Mouse (Mus musculus) ovary, postnatal 10 days (tissue): ENCODE results near the gene N4bp3.
"Not testable (repeated sequence)": the region's sequence is repeated elsewhere in the genome, so short reads cannot be mapped to it uniquely, and the experiment has no call there.

Experiments used
- DNase-seq: peaks from one replicate; pipeline ENCODE4 v3.0.0; 2022; ENCODE audit warnings: low spot score

Gene N4bp3

DNA sequence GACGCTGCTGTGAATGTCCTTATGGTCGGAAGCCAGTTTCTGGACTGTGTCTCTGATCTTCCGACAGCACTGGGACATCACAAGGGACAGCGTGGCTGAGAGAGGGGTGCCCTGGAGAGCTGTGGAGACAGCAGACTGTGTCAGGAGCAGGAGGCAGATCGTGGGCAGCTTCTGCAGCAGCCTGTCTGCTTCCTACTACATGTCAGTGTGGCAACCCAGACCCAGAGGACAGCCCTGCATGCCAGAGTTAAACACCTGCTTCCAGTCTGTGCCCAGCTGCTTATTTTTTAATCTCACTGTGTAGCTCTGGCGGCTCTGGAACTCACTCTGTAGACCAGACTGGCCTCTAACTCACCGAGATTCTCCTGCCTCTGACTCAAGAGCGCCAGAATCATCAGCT is 22.7 kb downstream of the N4bp3 start:
- no peak for DNase-seq

DNA sequence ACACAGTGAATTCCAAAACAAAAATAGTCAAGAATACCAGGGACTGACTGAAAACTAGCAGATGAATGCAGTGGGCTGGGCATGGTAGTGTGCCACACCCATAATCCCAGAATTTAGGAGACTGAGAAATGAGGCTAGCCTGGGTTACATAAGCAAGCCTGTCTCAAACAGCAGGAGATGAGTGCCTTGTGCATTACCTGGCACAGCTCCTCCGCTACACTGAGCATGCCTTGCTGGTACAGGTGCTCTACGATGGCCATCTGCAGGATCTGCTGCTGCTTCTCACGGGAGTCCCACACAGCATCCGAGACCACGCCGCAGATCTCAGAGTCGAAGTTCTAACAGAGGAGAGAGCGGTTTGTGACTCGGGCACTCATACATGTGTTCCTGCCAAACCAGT is 23.2 kb downstream of the N4bp3 start:
- no peak for DNase-seq

DNA sequence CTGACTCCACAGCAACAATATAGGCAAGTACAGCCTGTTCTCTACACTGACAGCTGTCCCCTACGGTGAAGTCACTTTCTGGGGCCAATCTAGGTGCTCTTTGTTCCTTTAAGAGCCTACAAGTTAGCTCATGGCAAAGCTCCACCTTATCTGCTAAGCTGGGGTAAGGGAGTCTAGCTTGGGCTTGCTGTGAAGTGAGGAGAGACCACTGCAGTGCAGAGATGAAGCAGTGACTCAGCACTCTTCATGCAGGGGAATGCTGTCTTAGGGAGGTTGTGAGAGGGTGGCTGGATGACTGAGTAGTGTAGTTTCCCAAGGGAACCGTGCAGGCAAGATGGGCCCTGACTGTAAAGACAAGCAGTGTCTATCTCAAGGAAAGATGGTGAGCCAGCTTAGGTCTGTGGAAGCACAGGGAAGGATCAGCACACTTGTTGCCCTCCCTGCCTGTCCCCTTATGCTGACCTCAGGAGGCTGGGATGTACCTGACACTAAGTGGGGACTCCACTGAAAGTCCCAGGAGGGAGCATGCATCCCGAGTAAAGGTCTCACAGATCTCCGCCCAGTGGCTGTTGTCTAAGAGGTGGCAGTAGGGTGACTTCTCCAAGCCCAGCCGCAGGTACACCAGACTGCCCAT is 25.3 kb downstream of the N4bp3 start:
- no peak for DNase-seq

DNA sequence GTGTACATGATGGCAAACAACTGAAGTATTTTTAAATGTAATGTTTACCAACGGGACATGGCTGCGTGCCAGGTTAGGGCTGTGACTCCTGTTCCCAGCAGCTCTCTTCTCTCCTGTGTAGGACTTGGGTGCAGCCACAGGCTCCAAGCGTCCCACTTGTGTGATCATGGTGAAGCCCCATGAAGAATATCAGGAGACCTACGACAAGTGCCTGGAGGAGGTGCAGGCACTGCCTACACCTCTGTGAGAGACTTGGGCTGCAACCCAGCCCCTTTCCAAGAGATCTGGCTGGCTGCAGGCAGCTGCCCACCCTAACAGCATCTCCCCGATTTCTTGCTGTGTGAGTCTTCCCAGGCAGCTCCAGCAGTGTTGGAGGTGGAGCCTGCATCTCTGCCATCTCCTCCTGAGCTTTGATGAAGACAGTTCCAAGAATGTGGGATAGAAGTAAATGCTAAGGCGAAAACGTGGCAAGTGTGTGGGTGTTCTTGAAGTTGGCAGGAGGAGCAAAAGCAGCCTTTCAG is 27.6 kb downstream of the N4bp3 start:
- no peak for DNase-seq

DNA sequence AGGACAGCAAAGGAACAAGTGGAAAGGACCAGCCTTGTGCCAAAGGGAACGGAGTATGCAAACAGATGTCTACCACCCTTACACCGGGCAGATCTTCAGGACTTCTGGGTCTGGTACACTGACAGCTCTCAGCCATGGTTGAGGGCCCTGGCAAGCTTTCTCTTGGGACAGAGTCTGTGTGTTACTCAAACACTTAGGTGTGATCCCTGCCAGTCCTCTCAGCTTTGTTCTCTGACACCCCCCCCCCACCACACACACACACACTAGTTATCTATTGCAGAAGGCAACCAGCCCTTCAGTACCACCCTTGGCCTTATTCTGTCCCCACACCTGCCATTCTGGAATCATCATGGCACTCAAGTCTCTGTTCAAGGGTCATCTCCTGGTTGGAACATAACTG is 28.9 kb downstream of the N4bp3 start:
- DNase-seq, result no peak

DNA sequence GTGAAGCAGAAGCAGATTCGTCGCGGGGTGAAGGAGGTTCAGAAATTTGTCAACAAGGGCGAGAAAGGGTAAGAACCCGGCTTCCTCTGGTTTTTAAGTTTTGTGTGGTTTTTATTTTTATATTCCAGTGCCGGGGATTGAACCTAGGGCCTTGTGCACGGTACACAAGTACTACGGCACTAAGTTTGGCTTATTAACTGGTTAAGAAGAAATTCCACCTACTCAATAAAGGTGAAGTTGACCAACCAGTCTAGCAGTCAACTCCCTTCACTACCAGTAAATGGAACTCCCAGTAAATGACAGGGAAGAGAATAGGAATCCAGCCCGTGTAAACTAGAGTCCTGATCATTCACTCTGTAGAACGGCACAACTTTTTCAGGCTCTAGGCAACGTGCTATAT is 30.6 kb downstream of the N4bp3 start:
- no peak for DNase-seq

DNA sequence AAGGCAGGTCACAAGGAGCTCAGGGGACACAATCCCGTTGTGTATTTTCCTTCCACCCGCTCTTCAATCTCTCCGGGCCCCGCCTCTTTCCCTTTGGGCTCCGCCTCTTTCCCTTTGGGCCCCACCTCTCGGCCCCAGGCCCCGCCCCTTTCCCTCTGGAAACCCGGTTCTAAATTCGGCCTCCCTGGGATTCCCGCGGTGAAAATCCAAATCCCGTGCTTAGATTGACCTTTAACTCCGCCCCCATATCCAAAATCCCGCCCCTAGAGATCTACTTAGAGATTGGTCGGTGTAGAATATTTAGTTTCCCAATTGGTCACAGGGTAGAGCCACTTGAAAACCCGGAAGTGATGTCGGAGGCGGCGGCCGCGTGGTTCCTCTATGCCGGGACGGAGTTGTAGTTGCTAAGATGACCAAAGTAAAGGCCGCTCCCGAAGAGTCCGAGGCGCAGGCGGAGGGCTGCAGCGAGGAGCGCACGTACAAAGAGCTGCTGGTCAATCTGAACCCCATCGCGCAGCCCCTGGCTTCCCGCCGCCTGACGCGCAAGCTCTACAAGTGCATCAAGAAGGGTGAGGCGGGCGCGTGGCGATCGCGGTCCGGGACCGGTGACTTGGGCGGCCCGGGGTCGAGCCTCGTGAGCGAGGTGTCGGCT is 31.1 kb downstream of the N4bp3 start, which contains the start of gene Nhp2:
Gene Nhp2, plus strand, starts transcription at position 327 of the 652 bp plus-strand sequence.
- peak; percentile 78 for DNase-seq

DNA sequence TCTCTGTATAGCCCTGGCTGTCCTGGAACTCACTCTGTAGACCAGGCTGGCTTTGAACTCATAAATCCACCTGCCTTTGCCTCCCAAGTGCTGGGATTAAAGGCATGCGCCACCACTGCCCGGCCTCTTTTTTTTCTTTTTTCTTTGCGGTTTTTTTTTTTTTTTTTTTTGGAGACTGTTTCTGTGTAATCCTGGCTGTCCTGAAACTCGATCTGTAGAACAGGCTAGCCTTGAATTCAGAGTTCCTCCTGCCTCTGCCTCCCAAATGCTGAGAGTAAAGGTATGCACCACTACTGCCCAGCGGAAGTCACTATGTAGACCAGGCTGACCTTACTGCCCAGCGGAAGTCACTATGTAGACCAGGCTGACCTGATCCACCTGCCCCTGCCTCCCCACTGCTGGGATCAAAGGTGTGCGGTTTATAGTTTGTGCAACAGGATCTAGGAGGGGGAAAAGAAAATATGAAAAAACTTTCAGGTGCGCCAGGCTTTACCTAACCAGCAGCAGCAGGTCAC is 31.7 kb downstream of the N4bp3 start:
- DNase-seq, result no peak

GRCm38 (mm10) chr11:51617693-51618092 is 32.9 kb downstream of the N4bp3 start:
- DNase-seq, result no peak

GRCm38 (mm10) chr11:51616113-51616512 is 34.5 kb downstream of the N4bp3 start:
- DNase-seq, result not testable (repeated sequence)

DNA sequence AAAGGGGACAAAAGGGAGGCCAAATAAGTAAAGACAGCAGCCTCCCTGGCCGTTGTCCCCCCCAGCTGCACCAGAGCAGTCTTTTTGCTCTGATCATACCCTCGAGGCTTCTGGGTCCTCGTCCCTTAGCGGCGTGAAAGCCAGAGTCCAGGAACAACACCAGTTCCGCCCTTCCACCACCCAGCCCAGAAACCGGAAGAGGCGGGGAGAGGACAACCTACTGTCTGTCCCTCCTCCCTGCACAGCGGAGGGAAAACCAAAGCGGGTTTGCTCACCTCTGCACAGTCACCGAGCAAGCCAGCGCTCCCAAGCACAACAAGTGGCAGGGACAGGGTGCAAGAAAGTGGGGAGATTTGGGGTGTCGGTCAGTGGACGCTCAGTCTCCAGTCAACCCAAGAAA is 35.0 kb downstream of the N4bp3 start:
- peak; percentile 50 for DNase-seq

DNA sequence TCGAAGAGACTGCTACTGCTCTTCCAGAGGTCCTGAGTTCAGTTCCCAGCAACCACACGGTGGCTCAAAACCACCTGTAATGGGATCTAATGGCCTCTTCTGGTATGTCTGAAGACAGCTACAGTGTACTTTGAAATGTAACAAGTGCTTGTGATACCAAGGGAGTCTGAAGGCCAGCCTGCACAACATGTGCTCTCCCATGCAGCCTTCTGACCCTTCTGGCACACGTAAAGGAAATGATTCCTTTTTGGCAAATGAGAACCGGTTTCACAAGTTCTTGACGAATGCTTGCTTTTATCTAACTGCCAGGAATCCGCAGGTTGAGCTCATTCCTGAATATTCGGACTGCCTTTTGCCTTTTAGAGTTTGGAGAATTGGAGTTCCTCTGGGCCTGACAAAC is 35.5 kb downstream of the N4bp3 start:
- no peak for DNase-seq

- DNase-seq, result no peak
These were observed 36.4 kb downstream of the N4bp3 start for GRCm38 (mm10) chr11:51614256-51614655.

- DNase-seq, result not testable (repeated sequence)
These were observed 40.7 kb downstream of the N4bp3 start for GRCm38 (mm10) chr11:51609940-51610339.

GRCm38 (mm10) chr11:51609266-51609909 is 41.3 kb downstream of the N4bp3 start:
- no peak for DNase-seq

DNA sequence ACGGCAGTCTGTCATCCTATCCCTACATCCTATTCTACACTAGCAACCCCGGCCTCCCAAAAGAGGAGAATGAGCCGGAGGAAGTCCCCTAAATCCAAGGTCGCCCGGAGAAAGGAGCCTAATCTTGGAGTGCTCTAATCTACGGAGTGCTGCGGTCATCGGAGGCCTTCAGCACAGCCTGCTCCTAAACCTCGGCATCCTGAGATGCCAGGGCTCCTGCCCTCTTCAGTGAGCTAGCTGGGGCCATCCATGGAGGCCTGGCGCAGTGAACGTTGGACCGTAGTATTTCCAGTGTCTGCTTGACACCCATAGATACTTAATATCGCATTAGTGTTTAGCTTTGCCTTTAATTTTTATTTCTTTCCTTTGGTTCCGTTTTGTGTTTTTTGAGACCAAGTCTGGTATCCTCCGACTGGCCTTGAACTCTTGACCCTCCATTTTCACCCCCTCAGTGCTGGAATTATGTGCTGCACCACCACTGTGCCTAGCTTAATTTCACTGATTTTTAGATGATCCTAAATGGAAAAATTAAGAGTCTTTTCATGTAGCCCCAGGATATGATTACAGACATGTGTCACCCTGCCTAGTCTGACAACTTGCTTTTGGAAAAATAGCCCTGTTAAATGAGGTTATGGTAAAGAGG is 43.4 kb downstream of the N4bp3 start:
- no peak for DNase-seq

GRCm38 (mm10) chr11:51606447-51607095 is 44.1 kb downstream of the N4bp3 start, which contains the start of gene Hnrnpab:
Hnrnpab (minus strand) TSS chr11:51606847.
- DNase-seq, result peak; percentile 96

GRCm38 (mm10) chr11:51605602-51606446 is 44.8 kb downstream of the N4bp3 start:
- DNase-seq, result peak; percentile 77

DNA sequence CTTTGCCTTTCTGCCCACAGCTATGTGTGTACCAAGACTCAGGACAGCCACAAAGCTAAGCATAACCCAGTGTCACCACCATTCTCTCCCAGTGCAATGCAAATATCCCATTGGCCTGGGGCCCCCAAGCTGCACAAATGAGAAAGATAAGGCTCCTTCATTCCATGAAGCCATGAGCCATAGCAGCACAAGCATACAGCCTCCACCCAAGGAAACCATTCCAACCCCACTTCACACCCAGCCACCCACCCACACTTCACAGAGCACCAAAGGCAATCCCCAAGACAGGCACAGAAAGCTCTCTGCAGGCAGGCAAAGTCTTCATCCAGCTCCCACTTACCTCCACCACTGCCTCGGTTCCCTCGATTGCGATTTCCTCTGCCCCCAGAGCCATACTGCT is 48.4 kb downstream of the N4bp3 start:
- no peak for DNase-seq

GRCm38 (mm10) chr11:51597553-51597952 is 53.1 kb downstream of the N4bp3 start:
- DNase-seq, result no peak
